Mouse (Mus musculus) CH12.LX (cell line): ENCODE data around the gene Apobec3. TPM values are rescaled to one million over a fixed set of nuclear protein-coding genes. Genes with fewer than 3 reads are reported as not detected.

Source experiments
- DNase-seq: peaks from one replicate; pipeline ENCODE4 v3.0.0-alpha.2; 2013; ENCODE audit errors: extremely low read depth
- H3K27ac ChIP-seq: 2 replicates; pipeline ENCODE4 v1.5.1; 2012; ENCODE audit warnings: low read depth, mild to moderate bottlenecking, control low read depth, moderate library complexity; ENCODE audit not compliant: insufficient read depth
- H3K27me3 ChIP-seq: replicated peaks from 2 replicates; pipeline ENCODE3; 2012; ENCODE audit warnings: inconsistent platforms
- H3K36me3 ChIP-seq, 2 experiments: replicated peaks in 1 of 2; 2 replicates each; pipeline versions ENCODE3 to v1.6.1; 2012; ENCODE audit warnings: inconsistent platforms in 1 of 2, low read length in 1 of 2, mild to moderate bottlenecking in 1 of 2, mixed read lengths in 1 of 2, moderate library complexity in 1 of 2; ENCODE audit not compliant: control insufficient read depth in 1 of 2, insufficient read depth in 1 of 2
- H3K4me1 ChIP-seq, 2 experiments: 2 replicates each; pipeline ENCODE4 v1.6.1; 2012; ENCODE audit warnings: inconsistent platforms in 1 of 2, moderate library complexity in 1 of 2; ENCODE audit not compliant: insufficient read depth in 2 of 2, control insufficient read depth in 1 of 2
- H3K4me2 ChIP-seq: 2 replicates; pipeline ENCODE4 v1.6.1; 2012; ENCODE audit warnings: low read depth, mild to moderate bottlenecking, control low read depth; ENCODE audit not compliant: poor library complexity, insufficient read depth, severe bottlenecking
- H3K4me3 ChIP-seq, 3 experiments: fragments of 150-350 bp in 1 of 3; sonication (generic) in 1 of 3; replicated peaks in 1 of 3; 2 replicates each; pipeline versions ENCODE3 to v1.5.1; 2011 to 2012; ENCODE audit warnings: low read depth in 2 of 3, low read length in 2 of 3, mild to moderate bottlenecking in 2 of 3, moderate library complexity in 2 of 3, control low read depth in 1 of 3, improper control_type of control experiment in 1 of 3, inconsistent platforms in 1 of 3, mixed read lengths in 1 of 3; ENCODE audit not compliant: poor library complexity in 1 of 3
- H3K79me2 ChIP-seq: replicated peaks from 2 replicates; pipeline ENCODE4 v1.6.1; 2012; ENCODE audit warnings: mild to moderate bottlenecking, moderate library complexity; ENCODE audit not compliant: control insufficient read depth, poor library complexity, insufficient read depth, severe bottlenecking; ENCODE audit errors: extremely low read depth
- H3K9ac ChIP-seq: 2 replicates; pipeline ENCODE4 v1.6.1; 2012; ENCODE audit warnings: low read depth, mild to moderate bottlenecking, control low read depth, moderate library complexity; ENCODE audit not compliant: insufficient read depth
- H3K9me3 ChIP-seq: replicated peaks from 2 replicates; pipeline ENCODE3; 2012; ENCODE audit warnings: low read length, inconsistent platforms, mixed read lengths
- BHLHE40 ChIP-seq: IDR thresholded peaks from 2 replicates; pipeline ENCODE4 v1.6.1; 2011; ENCODE audit warnings: mild to moderate bottlenecking, low read depth, low read length, improper control_type of control experiment
- CHD1 ChIP-seq: IDR thresholded peaks from 2 replicates; pipeline ENCODE4 v1.6.1; 2012; ENCODE audit warnings: low read depth, low read length, improper control_type of control experiment, inconsistent platforms
- CTCF ChIP-seq, 2 experiments: IDR thresholded peaks in 1 of 2; conservative IDR thresholded peaks in 1 of 2; 2 replicates each; pipeline ENCODE4 v1.5.1; 2011 to 2012; ENCODE audit warnings: low read depth in 2 of 2, low read length in 2 of 2, improper control_type of control experiment in 1 of 2, inconsistent platforms in 1 of 2, mild to moderate bottlenecking in 1 of 2, moderate library complexity in 1 of 2
- E2F4 ChIP-seq: IDR thresholded peaks from 2 replicates; pipeline ENCODE4 v1.6.1; 2011; ENCODE audit warnings: low read depth, low read length, improper control_type of control experiment; ENCODE audit not compliant: insufficient replicate concordance
- IRF4 ChIP-seq: IDR thresholded peaks from 2 replicates; pipeline ENCODE4 v1.6.1; 2014; ENCODE audit warnings: low read depth, mild to moderate bottlenecking, inconsistent platforms, low read length, improper control_type of control experiment
- JUN ChIP-seq: IDR thresholded peaks from 2 replicates; pipeline ENCODE4 v1.6.1; 2011; ENCODE audit warnings: low read depth, mild to moderate bottlenecking, low read length, improper control_type of control experiment, moderate library complexity; ENCODE audit not compliant: insufficient read depth
- JUND ChIP-seq: conservative IDR thresholded peaks from 2 replicates; pipeline ENCODE4 v1.6.1; 2011; ENCODE audit warnings: low read depth, low read length, improper control_type of control experiment
- KAT2A ChIP-seq: IDR thresholded peaks from 2 replicates; pipeline ENCODE4 v1.6.1; 2012; ENCODE audit warnings: low read length, improper control_type of control experiment, inconsistent platforms; ENCODE audit not compliant: insufficient replicate concordance
- MAX ChIP-seq: IDR thresholded peaks from 2 replicates; pipeline ENCODE4 v1.6.1; 2011; ENCODE audit warnings: low read length, improper control_type of control experiment
- MAZ ChIP-seq: IDR thresholded peaks from 2 replicates; pipeline ENCODE4 v1.6.1; 2012; ENCODE audit warnings: low read depth, mild to moderate bottlenecking, inconsistent platforms, low read length, improper control_type of control experiment, moderate library complexity
- MYC ChIP-seq: IDR thresholded peaks from 2 replicates; pipeline ENCODE4 v1.6.1; 2011; ENCODE audit warnings: low read depth, mild to moderate bottlenecking, improper control_type of control experiment, low read length
- NELFE ChIP-seq: IDR thresholded peaks from 2 replicates; pipeline ENCODE4 v1.6.1; 2011; ENCODE audit warnings: low read depth, low read length, improper control_type of control experiment
- NRF1 ChIP-seq: IDR thresholded peaks from 2 replicates; pipeline ENCODE4 v1.6.1; 2014; ENCODE audit warnings: low read depth, mild to moderate bottlenecking, inconsistent platforms, low read length, improper control_type of control experiment, moderate library complexity
- POLR2AphosphoS2 ChIP-seq: IDR thresholded peaks from 2 replicates; pipeline ENCODE4 v1.6.1; 2011; ENCODE audit warnings: low read depth, low read length, improper control_type of control experiment
- RAD21 ChIP-seq: IDR thresholded peaks from 2 replicates; pipeline ENCODE4 v1.6.1; 2011; ENCODE audit warnings: low read depth, mild to moderate bottlenecking, low read length, improper control_type of control experiment, moderate library complexity
- SMC3 ChIP-seq: IDR thresholded peaks from 2 replicates; pipeline ENCODE4 v1.6.1; 2011; ENCODE audit warnings: low read depth, low read length, improper control_type of control experiment
- TBP ChIP-seq: conservative IDR thresholded peaks from 2 replicates; pipeline ENCODE4 v1.6.1; 2011; ENCODE audit warnings: low read depth, low read length, improper control_type of control experiment
- UBTF ChIP-seq: IDR thresholded peaks from 2 replicates; pipeline ENCODE4 v1.6.1; 2012; ENCODE audit warnings: low read depth, mild to moderate bottlenecking, inconsistent platforms, low read length, improper control_type of control experiment, moderate library complexity
- USF1 ChIP-seq: IDR thresholded peaks from 2 replicates; pipeline ENCODE4 v1.6.1; 2014; ENCODE audit warnings: low read depth, mild to moderate bottlenecking, inconsistent platforms, low read length, improper control_type of control experiment
- USF2 ChIP-seq: conservative IDR thresholded peaks from 2 replicates; pipeline ENCODE4 v1.6.1; 2011; ENCODE audit warnings: low read depth, low read length, improper control_type of control experiment
- ZKSCAN1 ChIP-seq: IDR thresholded peaks from 2 replicates; pipeline ENCODE4 v1.6.1; 2012; ENCODE audit warnings: low read depth, inconsistent platforms, low read length, improper control_type of control experiment, borderline replicate concordance
- ZNF384 ChIP-seq: IDR thresholded peaks from 2 replicates; pipeline ENCODE4 v1.6.1; 2012; ENCODE audit warnings: low read depth, low read length, improper control_type of control experiment, inconsistent platforms
- dilution Hi-C: fragments of 300-500 bp; cut with MboI; formaldehyde crosslinking; loops from 2 replicates; pipeline ENCODE4 v1.14.3; 2020; ENCODE audit warnings: low sequenced_read_pairs; ENCODE audit not compliant: extremely low pct_unique_long_range_greater_than_20kb, extremely low pct_ligation_motif_present
- in situ Hi-C: fragments of 300-500 bp; cut with MboI; formaldehyde crosslinking; loops from 3 replicates; pipeline ENCODE4 v1.14.3; 2019; ENCODE audit warnings: low sequenced_read_pairs, low pct_ligation_motif_present, low pct_unique_long_range_greater_than_20kb, mixed read lengths
- polyA plus RNA-seq: library from polyadenylated mRNA; unstranded; fragments of >175 nt; gene quantifications from 2 replicates; pipeline ENCODE4 v1.2.1, GENCODE M21; 2012; ENCODE audit warnings: low read depth; ENCODE audit not compliant: insufficient read length
- total RNA-seq, 2 experiments: library from RNA; depleted of rRNA; stranded (reverse); fragments of 300-350 nt in 1 of 2; fragments of >200 nt in 1 of 2; gene quantifications; 2 replicates each; pipeline ENCODE4 v1.2.3; 2012 to 2014

Gene Apobec3
- total and polyA plus RNA-seq, 3 experiments = 3.9 to 94.3 (median 10.4) TPM

- Histone ChIP-seq H3K4me2 (no peak overlapping the region), H3K79me2 (no peaks in the 10 kb centered on the region), H3K9ac (no peak overlapping the region), H3K4me1 (peaks cover 0 to 10% of the 10 kb centered on the region in 2 experiments; a peak in 2 of 4 replicates), H3K4me3 (no peak overlapping the region), H3K27me3 (peaks cover 21% of the 10 kb centered on the region)
- in situ Hi-C loops = no loop called here
- TF ChIP-seq SMC3 (no peak), ZKSCAN1 (no peak), POLR2AphosphoS2 (no peak), E2F4 (no peak), KAT2A (no peak), TBP (no peak)
- TF ChIP-seq, all 38 proteins: peak for 0
- no peaks in the 10 kb centered on the region for H3K36me3 ChIP-seq
- H3K27ac ChIP-seq = no peak overlapping the region
- no peak for DNase-seq
- no peaks in the 10 kb centered on the region for H3K9me3 ChIP-seq
- dilution Hi-C loops = no loop called here
Measured at GRCm38 (mm10) chr15:79958418-79958817, 67.0 kb downstream of the Apobec3 start.

- H3K79me2 ChIP-seq = no peaks in the 10 kb centered on the region
- H3K36me3 ChIP-seq = no peaks in the 10 kb centered on the region
- no peak overlapping the region for H3K4me3 ChIP-seq
- H3K4me1 ChIP-seq = peaks cover 0 to 10% of the 10 kb centered on the region in 2 experiments; a peak in 2 of 4 replicates
- H3K4me2 ChIP-seq = no peak overlapping the region
- TF ChIP-seq RAD21 (peak; percentile 31), ZKSCAN1 (no peak), SMC3 (peak; percentile 36), CTCF (conservative IDR thresholded peaks at IDR 0.05 in 1 of 2, IDR thresholded peaks at IDR 0.05 in 1 of 2; ENCODE audit: low read depth in 2 of 2, low read length in 2 of 2) (peak in 1 of 2 experiments; percentile 43; a peak in 2 of 4 replicates)
- in situ Hi-C loops (loop anchor here (5.0 kb wide), 1 partner anchor 36 kb away; no protein-coding TSS in a partner anchor), dilution Hi-C loops (no loop called here)
- no peak overlapping the region for H3K9ac ChIP-seq
- H3K27ac ChIP-seq = no peak overlapping the region
- no peak for DNase-seq
- H3K27me3 ChIP-seq = peaks cover 18% of the 10 kb centered on the region
- H3K9me3 ChIP-seq = no peaks in the 10 kb centered on the region
Measured at GRCm38 (mm10) chr15:79961366-79961921, 70.0 kb downstream of the Apobec3 start.

DNA sequence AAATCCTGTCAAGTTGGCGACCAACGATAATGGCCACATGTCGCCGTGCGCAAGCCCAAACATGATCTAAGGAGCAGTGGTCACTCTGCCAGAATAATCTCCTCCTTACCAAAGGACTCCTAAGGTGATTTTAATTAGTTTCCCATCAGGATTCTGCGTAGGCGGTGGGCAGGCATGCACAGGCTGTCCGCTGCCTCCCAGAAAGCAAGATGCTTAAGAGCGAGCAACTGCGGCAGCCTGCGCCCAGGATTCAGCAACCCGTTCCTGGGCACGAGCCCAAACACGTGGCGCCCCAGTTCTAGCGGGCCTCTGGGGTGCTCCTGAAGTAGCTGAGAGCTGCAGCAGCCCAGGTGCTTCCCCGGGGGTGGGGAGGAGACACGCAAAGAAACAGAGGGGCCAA lies 71.2 kb downstream of the Apobec3 start:
- Histone ChIP-seq H3K79me2 (no peaks in the 10 kb centered on the region), H3K27ac (no peak overlapping the region)
- in situ Hi-C loops = loop anchor here (5.0 kb wide), 1 partner anchor 35 kb away; no protein-coding TSS in a partner anchor

More for the DNA sequence above, 71.2 kb downstream of the Apobec3 start:
- DNase-seq = no peak
- Histone ChIP-seq H3K27me3 (peaks cover 20% of the 10 kb centered on the region), H3K4me2 (no peak overlapping the region), H3K36me3 (no peaks in the 10 kb centered on the region), H3K4me1 (peaks cover 0 to 10% of the 10 kb centered on the region in 2 experiments; a peak in 2 of 4 replicates)
- dilution Hi-C loops = no loop called here
- TF ChIP-seq NRF1 = no peak
- TF ChIP-seq ZNF384 = no peak
- TF ChIP-seq MYC = no peak
- TF ChIP-seq CTCF (conservative IDR thresholded peaks at IDR 0.05 in 1 of 2, IDR thresholded peaks at IDR 0.05 in 1 of 2; ENCODE audit: low read depth in 2 of 2, low read length in 2 of 2) = no peak
- no peak for TF ChIP-seq NELFE
- TF ChIP-seq ZKSCAN1 = no peak
- no peak for TF ChIP-seq RAD21
- TF ChIP-seq UBTF = no peak
- no peak for TF ChIP-seq USF1
- TF ChIP-seq MAZ = no peak
- no peak for TF ChIP-seq JUND
- TF ChIP-seq MAX = no peak
- TF ChIP-seq USF2 = no peak
- TF ChIP-seq CHD1 = no peak
- no peak for TF ChIP-seq JUN
- no peak for TF ChIP-seq IRF4
- TF ChIP-seq BHLHE40 = no peak
- TF ChIP-seq, all 38 proteins: peak for 0
- H3K9me3 ChIP-seq = no peaks in the 10 kb centered on the region
- H3K4me3 ChIP-seq = no peak overlapping the region
- no peak overlapping the region for H3K9ac ChIP-seq
